Mouse (Mus musculus) liver, postnatal 0 days (tissue): ENCODE measurements around the gene Rdh16f2.

Source experiments
- CTCF ChIP-seq: sonication (generic); IDR thresholded peaks from 2 replicates; pipeline ENCODE4 v1.5.1; 2016; ENCODE audit warnings: antibody characterized with exemption, low read depth
- EP300 ChIP-seq: IDR thresholded peaks from 2 replicates; pipeline ENCODE4 v1.6.1; 2016; ENCODE audit warnings: antibody characterized with exemption, low read depth, mild to moderate bottlenecking

- TF ChIP-seq EP300 (no peak), CTCF (no peak)
Measured at GRCm38 (mm10) chr10:127899783-127900182, 33.5 kb downstream of the Rdh16f2 start.
